Mouse (Mus musculus) forebrain, embryonic 14.5 days (tissue): ENCODE measurements around the gene Slc4a1. TPM values are rescaled to one million over a fixed set of nuclear protein-coding genes. Genes with fewer than 3 reads are reported as not detected.

Experiments
- ATAC-seq: fragments of 200-750 bp; cut with Nextera tagmentation; 2 replicates; pipeline ENCODE4 v1.8.0; 2017; ENCODE audit warnings: mild to moderate bottlenecking, moderate library complexity
- DNase-seq: peaks from one replicate; pipeline ENCODE4 v3.0.0-alpha.2; 2015; ENCODE audit warnings: low spot score
- H3K27ac ChIP-seq: fragments of 300-500 bp; sonication (generic); 2 replicates; pipeline ENCODE4 v1.5.1; 2014; ENCODE audit warnings: low read depth, mild to moderate bottlenecking, control low read depth, low read length, moderate library complexity
- H3K27me3 ChIP-seq: fragments of 300-500 bp; sonication (generic); replicated peaks from 2 replicates; pipeline ENCODE4 v1.6.1; 2014; ENCODE audit warnings: low read length, control low read depth, mixed read lengths; ENCODE audit not compliant: control insufficient read depth, insufficient read depth
- H3K36me3 ChIP-seq: fragments of 300-500 bp; sonication (generic); 2 replicates; pipeline ENCODE4 v1.6.1; 2014; ENCODE audit warnings: low read length, control low read depth; ENCODE audit not compliant: control insufficient read depth, insufficient read depth
- H3K4me1 ChIP-seq: fragments of 300-500 bp; sonication (generic); 2 replicates; pipeline ENCODE4 v1.6.1; 2014; ENCODE audit warnings: antibody characterized with exemption, low read length, control low read depth; ENCODE audit not compliant: control insufficient read depth, insufficient read depth
- H3K4me2 ChIP-seq: fragments of 300-500 bp; sonication (generic); 2 replicates; pipeline ENCODE4 v1.6.1; 2014; ENCODE audit warnings: mild to moderate bottlenecking, control low read depth, low read length
- H3K4me3 ChIP-seq: fragments of 300-500 bp; sonication (generic); 2 replicates; pipeline ENCODE4 v1.5.1; 2014; ENCODE audit warnings: low read depth, low read length, control low read depth
- H3K9ac ChIP-seq: fragments of 300-500 bp; sonication (generic); 2 replicates; pipeline ENCODE4 v1.6.1; 2014; ENCODE audit warnings: mild to moderate bottlenecking, low read length, control low read depth, moderate library complexity
- H3K9me3 ChIP-seq: fragments of 300-500 bp; sonication (generic); replicated peaks from 2 replicates; pipeline ENCODE4 v1.6.1; 2016; ENCODE audit warnings: low read length, control low read depth, mixed read lengths; ENCODE audit not compliant: control insufficient read depth
- WGBS: fragments of 180-500 bp; shearing (Covaris S2); extraction: QIAGEN DNeasy Blood & Tissue Kit; methylation state at CpG from one replicate; pipeline ENCODE4 v1.1.7; 2014; 5-methylcytosine and 5-hydroxymethylcytosine counted together
- polyA plus RNA-seq: library from polyadenylated mRNA; unstranded; fragments of >200 nt; fragmentation: Nextera tagmentation; extraction: Ambion mirVana; gene quantifications from 2 replicates; pipeline ENCODE4 v1.2.1, GENCODE M21; 2014

The Slc4a1 gene
- polyA plus RNA-seq, 1 experiment from 2014 or later: 2.1 TPM

- no peaks in the 10 kb centered on the region for H3K27me3 ChIP-seq
- no peaks in the 10 kb centered on the region for H3K9me3 ChIP-seq
- no peaks in the 10 kb centered on the region for H3K36me3 ChIP-seq
- DNase-seq (no peak), ATAC-seq (no peak)
- H3K27ac ChIP-seq: no peak overlapping the region
- H3K4me3 ChIP-seq: no peak overlapping the region
- H3K4me1 ChIP-seq: no peaks in the 10 kb centered on the region
- no peak overlapping the region for H3K4me2 ChIP-seq
- 93% methylated on average over 1 of the region's 1 CpGs for whole genome bisulfite sequencing
- no peak overlapping the region for H3K9ac ChIP-seq
These were observed 17.5 kb upstream of the Slc4a1 start for GRCm38 (mm10) chr11:102383365-102384136.

- no peak overlapping the region for H3K9ac ChIP-seq
- DNase-seq (no peak), ATAC-seq (no peak)
- H3K4me1 ChIP-seq: no peaks in the 10 kb centered on the region
- H3K9me3 ChIP-seq: no peaks in the 10 kb centered on the region
- no peak overlapping the region for H3K4me2 ChIP-seq
- H3K27ac ChIP-seq: no peak overlapping the region
- 88% methylated on average over 3 of the region's 3 CpGs for WGBS
- H3K36me3 ChIP-seq: no peaks in the 10 kb centered on the region
- H3K27me3 ChIP-seq: no peaks in the 10 kb centered on the region
- H3K4me3 ChIP-seq: no peak overlapping the region
These were observed 16.8 kb upstream of the Slc4a1 start for GRCm38 (mm10) chr11:102382794-102383193.

- H3K27ac ChIP-seq: no peak overlapping the region
- no peaks in the 10 kb centered on the region for H3K36me3 ChIP-seq
- peaks cover under 1% of the 10 kb centered on the region; the same call in 1 of the 2 replicates for H3K4me1 ChIP-seq
- DNase-seq: no peak
- ATAC-seq: no peak
- 43% methylated on average over 4 of the region's 4 CpGs for WGBS
- no peaks in the 10 kb centered on the region for H3K27me3 ChIP-seq
- H3K4me2 ChIP-seq: no peak overlapping the region
- H3K9ac ChIP-seq: no peak overlapping the region
- no peaks in the 10 kb centered on the region for H3K9me3 ChIP-seq
- H3K4me3 ChIP-seq: no peak overlapping the region
These were observed 15.5 kb upstream of the Slc4a1 start for GRCm38 (mm10) chr11:102381341-102382100.

GRCm38 (mm10) chr11:102380091-102380490 is 14.1 kb upstream of the Slc4a1 start:
- no peak overlapping the region for H3K4me3 ChIP-seq
- no peak overlapping the region for H3K4me2 ChIP-seq
- H3K9me3 ChIP-seq: no peaks in the 10 kb centered on the region
- H3K9ac ChIP-seq: no peak overlapping the region
- no peaks in the 10 kb centered on the region for H3K27me3 ChIP-seq
- WGBS: 76% methylated on average over 5 of the region's 5 CpGs
- ATAC-seq (no peak), DNase-seq (no peak)
- no peak overlapping the region for H3K27ac ChIP-seq
- no peaks in the 10 kb centered on the region for H3K36me3 ChIP-seq
- H3K4me1 ChIP-seq: peaks cover 9% of the 10 kb centered on the region

GRCm38 (mm10) chr11:102377186-102377585 is 11.2 kb upstream of the Slc4a1 start:
- WGBS: 64% methylated on average over 12 of the region's 12 CpGs
- Histone ChIP-seq H3K27ac (no peak overlapping the region), H3K4me2 (no peak overlapping the region), H3K4me3 (no peak overlapping the region), H3K27me3 (0 out of 2 replicates have a peak, but pooled peaks cover 4% of the 10 kb centered on the region), H3K9me3 (no peaks in the 10 kb centered on the region), H3K9ac (no peak overlapping the region), H3K36me3 (no peaks in the 10 kb centered on the region), H3K4me1 (peaks cover 9% of the 10 kb centered on the region)
- DNase-seq (no peak), ATAC-seq (no peak)

- H3K4me1 ChIP-seq: peaks cover 9% of the 10 kb centered on the region
- DNase-seq (no peak), ATAC-seq (no peak)
- no peaks in the 10 kb centered on the region for H3K36me3 ChIP-seq
- no peak overlapping the region for H3K27ac ChIP-seq
- no peak overlapping the region; the same call in 1 of the 2 replicates for H3K9ac ChIP-seq
- peak overlapping the region; percentile 43 for H3K4me2 ChIP-seq
- no peaks in the 10 kb centered on the region for H3K9me3 ChIP-seq
- 0 out of 2 replicates have a peak, but pooled peaks cover 4% of the 10 kb centered on the region for H3K27me3 ChIP-seq
- no peak overlapping the region for H3K4me3 ChIP-seq
- 16% methylated on average over 8 of the region's 8 CpGs for WGBS
These were observed 10.3 kb upstream of the Slc4a1 start for GRCm38 (mm10) chr11:102376196-102376835.

- Histone ChIP-seq H3K4me3 (no peak overlapping the region), H3K9me3 (no peaks in the 10 kb centered on the region), H3K36me3 (no peaks in the 10 kb centered on the region), H3K4me2 (peak overlapping the region; percentile 43), H3K27ac (no peak overlapping the region), H3K27me3 (0 out of 2 replicates have a peak, but pooled peaks cover 4% of the 10 kb centered on the region), H3K4me1 (peaks cover 9% of the 10 kb centered on the region), H3K9ac (peak overlapping the region; percentile 38; the same call in 1 of the 2 replicates)
- DNase-seq (peak; percentile 61), ATAC-seq (peak; percentile 63; the same call in 1 of the 2 replicates)
- 9% methylated on average over 23 of the region's 23 CpGs for WGBS
These were observed 9.5 kb upstream of the Slc4a1 start for GRCm38 (mm10) chr11:102375196-102376173.

GRCm38 (mm10) chr11:102374108-102374725 is 8.2 kb upstream of the Slc4a1 start:
- Histone ChIP-seq H3K9ac (no peak overlapping the region), H3K36me3 (no peaks in the 10 kb centered on the region), H3K4me1 (peaks cover 9% of the 10 kb centered on the region), H3K27me3 (0 out of 2 replicates have a peak, but pooled peaks cover 4% of the 10 kb centered on the region), H3K4me3 (no peak overlapping the region), H3K9me3 (no peaks in the 10 kb centered on the region), H3K4me2 (no peak overlapping the region), H3K27ac (no peak overlapping the region)
- ATAC-seq (no peak), DNase-seq (no peak)
- WGBS: 81% methylated on average over 7 of the region's 7 CpGs
